Mouse (Mus musculus) embryonic facial prominence, embryonic 14.5 days (tissue): ENCODE measurements around the gene Birc5. TPM values are rescaled to one million over a fixed set of nuclear protein-coding genes. Genes with fewer than 3 reads are reported as not detected.

ENCODE experiments used
- ATAC-seq: fragments of 200-750 bp; cut with Nextera tagmentation; 2 replicates; pipeline ENCODE4 v1.8.0; 2017; ENCODE audit warnings: low read depth, moderate number of reproducible peaks, moderate TSS enrichment
- DNase-seq: peaks from one replicate; pipeline ENCODE4 v3.0.0-alpha.2; 2015; ENCODE audit warnings: low spot score
- H3K27ac ChIP-seq: fragments of 300-500 bp; sonication (generic); replicated peaks from 2 replicates; pipeline ENCODE4 v1.5.1; 2014; ENCODE audit warnings: low read depth, mild to moderate bottlenecking, low read length, moderate library complexity
- H3K27me3 ChIP-seq: fragments of 300-500 bp; sonication (generic); replicated peaks from 2 replicates; pipeline ENCODE4 v1.6.1; 2014; ENCODE audit warnings: low read length; ENCODE audit not compliant: control insufficient read depth, insufficient read depth
- H3K36me3 ChIP-seq: fragments of 300-500 bp; sonication (generic); 2 replicates; pipeline ENCODE4 v1.6.1; 2014; ENCODE audit warnings: low read length, mixed read lengths; ENCODE audit not compliant: control insufficient read depth, insufficient read depth
- H3K4me1 ChIP-seq: fragments of 300-500 bp; sonication (generic); 2 replicates; pipeline ENCODE4 v1.6.1; 2014; ENCODE audit warnings: antibody characterized with exemption, low read length; ENCODE audit not compliant: control insufficient read depth, insufficient read depth
- H3K4me2 ChIP-seq: fragments of 300-500 bp; sonication (generic); 2 replicates; pipeline ENCODE4 v1.6.1; 2014; ENCODE audit warnings: low read depth, mild to moderate bottlenecking, low read length, moderate library complexity, mixed read lengths
- H3K4me3 ChIP-seq: fragments of 300-500 bp; sonication (generic); 2 replicates; pipeline ENCODE4 v1.5.1; 2014; ENCODE audit warnings: low read depth, mild to moderate bottlenecking, low read length
- H3K9ac ChIP-seq: fragments of 300-500 bp; sonication (generic); 2 replicates; pipeline ENCODE4 v1.6.1; 2014; ENCODE audit warnings: low read depth, mild to moderate bottlenecking, low read length, moderate library complexity, mixed read lengths
- H3K9me3 ChIP-seq: fragments of 300-500 bp; sonication (generic); 2 replicates; pipeline ENCODE4 v1.6.1; 2016; ENCODE audit warnings: low read length; ENCODE audit not compliant: control insufficient read depth
- WGBS: fragments of 180-500 bp; shearing (Covaris S2); extraction: QIAGEN DNeasy Blood & Tissue Kit; methylation state at CpG from one replicate; pipeline ENCODE4 v1.1.7; 2014; 5-methylcytosine and 5-hydroxymethylcytosine counted together
- polyA plus RNA-seq: library from polyadenylated mRNA; unstranded; fragments of >200 nt; fragmentation: Nextera tagmentation; extraction: Ambion mirVana; gene quantifications from 2 replicates; pipeline ENCODE4 v1.2.1, GENCODE M21; 2014

Gene Birc5
- polyA plus RNA-seq, 1 experiment from 2014 or later = 229 TPM

GRCm38 (mm10) chr11:117888853-117889822, 40.1 kb downstream of the Birc5 start:
- peak; percentile 79 for DNase-seq
- H3K4me3 ChIP-seq = peak overlapping the region; percentile 28
- no peaks in the 10 kb centered on the region for H3K36me3 ChIP-seq
- H3K27ac ChIP-seq = peak overlapping the region; percentile 13; the same call in 1 of the 2 replicates
- ATAC-seq = peak; percentile 54
- H3K27me3 ChIP-seq = peaks cover 3% of the 10 kb centered on the region
- H3K9me3 ChIP-seq = no peaks in the 10 kb centered on the region
- H3K4me2 ChIP-seq = peak overlapping the region; percentile 58
- peak overlapping the region; percentile 54 for H3K9ac ChIP-seq
- 2% methylated on average over 29 of the region's 33 CpGs for WGBS
- H3K4me1 ChIP-seq = peaks cover 29% of the 10 kb centered on the region

- peak; percentile 27; the same call in 1 of the 2 replicates for ATAC-seq
- Histone ChIP-seq H3K9me3 (no peaks in the 10 kb centered on the region), H3K9ac (peak overlapping the region; percentile 54), H3K4me1 (peaks cover 29% of the 10 kb centered on the region), H3K4me2 (peak overlapping the region; percentile 58), H3K27me3 (peaks cover 3% of the 10 kb centered on the region), H3K27ac (peak overlapping the region; percentile 21; the same call in 1 of the 2 replicates), H3K4me3 (peak overlapping the region; percentile 28), H3K36me3 (no peaks in the 10 kb centered on the region)
- DNase-seq = no peak
- 12% methylated on average over 11 of the region's 11 CpGs for WGBS
Measured at GRCm38 (mm10) chr11:117889887-117890340, 40.9 kb downstream of the Birc5 start.

DNA sequence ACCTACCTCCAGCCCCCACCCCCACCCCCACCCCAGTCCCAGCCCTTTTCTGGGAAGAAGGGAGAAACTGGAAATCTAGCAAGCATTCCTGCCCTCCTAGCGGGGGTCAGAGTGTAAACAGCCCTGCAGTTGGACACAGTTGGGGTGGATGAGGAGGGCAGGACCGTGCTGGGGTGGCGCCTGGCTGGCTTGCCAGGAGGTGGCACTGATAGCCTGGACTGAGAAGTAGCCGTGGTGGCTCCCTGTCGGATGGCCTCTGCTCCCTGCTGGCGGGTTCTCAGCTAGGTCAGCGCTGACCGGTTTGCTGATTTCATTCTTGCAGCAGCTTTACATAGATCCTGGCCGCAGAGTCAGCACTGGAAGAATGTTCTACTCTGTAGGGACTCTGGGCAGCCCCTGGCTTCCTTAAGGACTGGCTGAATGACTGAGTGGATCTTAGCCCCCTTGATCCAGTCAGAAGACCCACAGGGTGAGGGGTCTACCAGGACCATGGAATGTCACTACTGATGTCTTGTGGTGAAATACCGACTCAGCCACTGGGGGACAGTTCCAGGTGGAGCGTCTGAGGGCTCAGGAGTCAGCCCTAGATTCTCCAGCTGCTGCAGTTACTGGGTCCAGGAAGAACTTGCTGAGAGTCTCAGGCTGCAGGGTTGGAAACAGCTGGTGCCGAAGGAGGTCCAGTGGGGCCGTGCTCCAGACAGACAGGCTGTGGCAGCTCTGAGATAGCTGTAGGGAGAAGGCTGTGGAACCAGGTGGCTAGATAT, 41.6 kb downstream of the Birc5 start:
- Histone ChIP-seq H3K27ac (peak overlapping the region; percentile 21; the same call in 1 of the 2 replicates), H3K9me3 (no peaks in the 10 kb centered on the region), H3K36me3 (no peaks in the 10 kb centered on the region), H3K27me3 (peaks cover 3% of the 10 kb centered on the region), H3K4me1 (peaks cover 29% of the 10 kb centered on the region), H3K9ac (peak overlapping the region; percentile 21), H3K4me2 (peak overlapping the region; percentile 58), H3K4me3 (no peak overlapping the region)
- DNase-seq = no peak
- WGBS = 35% methylated on average over 8 of the region's 13 CpGs
- ATAC-seq = peak; percentile 28; the same call in 1 of the 2 replicates

DNA sequence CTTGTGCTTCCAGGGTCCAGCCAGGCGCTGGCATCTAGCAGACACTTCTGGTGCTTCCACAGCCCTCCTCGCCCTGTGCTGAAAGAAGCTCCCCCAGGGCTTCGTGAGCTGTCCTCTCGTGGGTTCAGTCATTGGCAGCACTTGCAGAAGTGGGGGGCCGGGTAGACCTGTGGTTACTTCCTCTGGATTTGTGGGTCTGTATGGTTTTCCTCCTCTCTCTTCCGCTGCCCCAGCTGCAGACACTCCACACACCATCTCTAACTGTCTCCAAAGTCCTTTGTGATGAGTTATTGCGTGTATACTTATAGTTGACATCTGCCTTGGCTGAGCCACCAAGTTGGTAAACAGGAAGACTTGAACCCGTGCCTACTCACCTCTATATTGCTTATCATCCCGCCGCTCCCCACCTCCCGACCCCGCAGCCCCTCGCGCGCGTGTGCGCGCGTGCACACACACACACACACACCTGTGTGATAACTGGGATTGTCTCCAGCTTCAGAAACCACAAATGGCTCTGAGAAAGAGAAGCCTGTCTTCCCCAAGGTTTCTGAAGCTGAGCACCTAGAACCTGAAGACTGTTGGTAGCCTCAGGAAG, 42.6 kb downstream of the Birc5 start:
- DNase-seq (no peak), ATAC-seq (no peak)
- Histone ChIP-seq H3K27ac (no peak overlapping the region), H3K27me3 (peaks cover 3% of the 10 kb centered on the region), H3K36me3 (no peaks in the 10 kb centered on the region), H3K9me3 (no peaks in the 10 kb centered on the region), H3K4me1 (peaks cover 29% of the 10 kb centered on the region), H3K4me2 (no peak overlapping the region), H3K9ac (no peak overlapping the region), H3K4me3 (no peak overlapping the region)
- 89% methylated on average over 19 of the region's 19 CpGs for WGBS

DNA sequence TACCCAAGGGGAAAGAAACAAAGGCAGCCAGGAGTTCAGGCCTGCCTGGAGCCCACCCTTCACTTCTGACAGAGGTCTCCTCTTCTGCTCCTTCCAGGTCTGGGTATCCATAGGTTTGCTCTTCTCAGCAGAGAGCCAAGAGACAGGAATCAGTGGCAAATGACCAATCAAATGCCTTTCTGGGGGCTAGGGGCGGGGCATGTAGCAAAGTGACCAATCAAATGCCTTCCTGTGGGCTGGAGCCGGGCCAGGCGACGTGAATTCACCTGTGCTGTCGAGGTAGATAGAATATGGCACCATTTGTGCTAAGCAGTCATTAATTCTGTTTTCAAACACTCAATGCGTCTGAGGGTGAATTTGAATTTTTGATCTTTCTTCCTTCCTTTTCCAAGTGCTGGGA, 43.1 kb downstream of the Birc5 start:
- H3K27ac ChIP-seq = no peak overlapping the region
- ATAC-seq (no peak), DNase-seq (no peak)

DNA sequence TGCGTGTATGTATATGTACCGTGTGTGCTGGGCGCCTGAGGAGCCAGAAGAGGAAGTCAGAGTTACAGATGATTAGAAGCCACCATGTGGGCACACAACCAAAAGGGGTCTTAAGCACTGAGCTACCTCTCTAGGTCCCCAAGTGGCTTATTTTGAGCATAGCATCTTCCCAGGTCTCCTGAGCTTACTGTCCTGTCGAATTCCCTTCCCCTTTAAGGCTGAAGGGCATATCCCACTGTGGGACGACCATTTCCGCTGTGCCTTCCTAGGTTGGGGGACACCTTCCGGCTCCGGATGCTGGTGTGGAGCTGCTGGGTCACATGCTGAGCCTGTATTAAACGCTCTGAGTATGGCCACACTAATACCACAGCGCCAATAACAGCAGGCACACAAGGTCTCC, 45.6 kb downstream of the Birc5 start:
- no peak for DNase-seq
- Histone ChIP-seq H3K4me1 (peaks cover 14% of the 10 kb centered on the region), H3K9me3 (no peaks in the 10 kb centered on the region), H3K27ac (no peak overlapping the region), H3K9ac (no peak overlapping the region), H3K27me3 (peaks cover 3% of the 10 kb centered on the region), H3K4me3 (no peak overlapping the region), H3K36me3 (no peaks in the 10 kb centered on the region), H3K4me2 (no peak overlapping the region)
- ATAC-seq = no peak
- WGBS = 59% methylated on average over 10 of the region's 10 CpGs

More for the DNA sequence above, 43.1 kb downstream of the Birc5 start:
- no peaks in the 10 kb centered on the region for H3K36me3 ChIP-seq
- no peak overlapping the region for H3K4me2 ChIP-seq
- H3K4me1 ChIP-seq = peaks cover 29% of the 10 kb centered on the region
- H3K27me3 ChIP-seq = peaks cover 3% of the 10 kb centered on the region
- H3K9ac ChIP-seq = no peak overlapping the region
- no peak overlapping the region for H3K4me3 ChIP-seq
- no peaks in the 10 kb centered on the region for H3K9me3 ChIP-seq
- WGBS = 42% methylated on average over 6 of the region's 6 CpGs

DNA sequence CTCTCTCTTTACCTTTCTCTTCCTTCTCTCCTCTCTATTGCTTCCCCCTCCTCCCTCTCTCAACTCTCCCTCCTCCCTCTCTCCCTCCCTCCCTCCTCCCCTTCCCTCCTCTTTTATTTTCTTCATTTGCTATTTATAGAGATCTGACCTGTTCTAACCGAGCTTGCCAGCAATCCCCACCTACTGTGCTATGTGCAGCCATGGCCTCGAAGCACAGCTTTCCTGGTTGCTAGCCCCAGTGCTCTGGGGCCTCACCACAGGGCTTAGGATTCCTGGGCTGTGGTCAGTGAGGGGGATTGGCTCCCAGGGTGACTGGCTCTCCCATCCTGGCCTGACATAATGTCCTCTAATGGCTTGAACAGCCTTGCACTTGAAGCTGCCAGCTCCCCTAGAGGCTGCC, 47.5 kb downstream of the Birc5 start:
- no peak overlapping the region for H3K4me2 ChIP-seq
- ATAC-seq (no peak), DNase-seq (no peak)
- H3K4me1 ChIP-seq = no peaks in the 10 kb centered on the region
- H3K4me3 ChIP-seq = no peak overlapping the region
- no peak overlapping the region for H3K27ac ChIP-seq
- H3K9ac ChIP-seq = no peak overlapping the region
- no peaks in the 10 kb centered on the region for H3K36me3 ChIP-seq
- WGBS = 47% methylated on average over 2 of the region's 2 CpGs
- no peaks in the 10 kb centered on the region for H3K27me3 ChIP-seq
- no peaks in the 10 kb centered on the region for H3K9me3 ChIP-seq

- H3K4me2 ChIP-seq = no peak overlapping the region
- ATAC-seq = no peak
- H3K36me3 ChIP-seq = no peaks in the 10 kb centered on the region
- H3K9me3 ChIP-seq = no peaks in the 10 kb centered on the region
- 64% methylated on average over 2 of the region's 2 CpGs for WGBS
- DNase-seq = no peak
- H3K4me1 ChIP-seq = no peaks in the 10 kb centered on the region
- H3K9ac ChIP-seq = no peak overlapping the region
- no peak overlapping the region for H3K4me3 ChIP-seq
- H3K27ac ChIP-seq = no peak overlapping the region
- H3K27me3 ChIP-seq = no peaks in the 10 kb centered on the region
Measured at GRCm38 (mm10) chr11:117902282-117902681, 53.2 kb downstream of the Birc5 start.
